Mouse (Mus musculus) left cerebral cortex, postnatal 10 days (tissue): ENCODE measurements around the gene Tmeff2. TPM values are rescaled to one million over a fixed set of nuclear protein-coding genes. Genes with fewer than 3 reads are reported as not detected.
"Not testable (repeated sequence)": the region's sequence is repeated elsewhere in the genome, so short reads cannot be mapped to it uniquely, and the experiment has no call there.

Experiments
- DNase-seq, 2 experiments: peaks; one replicate each; pipeline ENCODE4 v3.0.0; 2021 to 2022; ENCODE audit warnings: low spot score in 2 of 2, mixed read lengths in 1 of 2; ENCODE audit errors: extremely low spot score in 1 of 2
- intact Hi-C: fragments of 180-260 bp; cut with DNase I; formaldehyde crosslinking; loops from one replicate; pipeline ENCODE4 v1.15.1; 2025
- total RNA-seq, 2 experiments: library from RNA; stranded (reverse); gene quantifications; 2 replicates each; pipeline ENCODE4 v1.2.3; 2021

Gene Tmeff2
- 10 to 100 TPM; 38.6 to 41.4 TPM for total RNA-seq

DNA sequence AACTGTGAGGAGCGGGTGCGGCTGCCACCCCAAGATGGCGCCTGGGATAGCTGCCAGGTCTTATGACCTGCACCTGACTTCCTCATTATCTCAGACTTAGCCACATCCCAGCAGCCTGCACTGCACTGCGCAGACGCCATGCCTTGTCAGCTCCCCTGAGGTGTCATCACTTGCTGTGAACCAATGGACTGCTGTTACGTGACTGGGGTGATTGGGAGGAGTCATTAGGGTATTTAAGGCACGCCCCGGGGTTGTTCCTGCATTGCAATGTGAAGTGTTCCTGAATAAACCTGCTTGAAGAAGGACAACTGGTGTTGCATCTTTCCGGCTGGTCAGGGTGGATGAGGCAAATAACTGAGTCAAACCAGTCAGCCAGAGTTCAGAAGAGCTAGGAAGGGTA lies at the start of gene Tmeff2:
Gene Tmeff2, plus strand, starts transcription at position 262 of the 400 bp plus-strand sequence.
- intact Hi-C loops, DNase-seq: not testable (repeated sequence)

GRCm38 (mm10) chr1:50861515-50861914 lies 38.9 kb upstream of the Tmeff2 start:
- intact Hi-C loops, result no loop called here
- no peak for DNase-seq

DNA sequence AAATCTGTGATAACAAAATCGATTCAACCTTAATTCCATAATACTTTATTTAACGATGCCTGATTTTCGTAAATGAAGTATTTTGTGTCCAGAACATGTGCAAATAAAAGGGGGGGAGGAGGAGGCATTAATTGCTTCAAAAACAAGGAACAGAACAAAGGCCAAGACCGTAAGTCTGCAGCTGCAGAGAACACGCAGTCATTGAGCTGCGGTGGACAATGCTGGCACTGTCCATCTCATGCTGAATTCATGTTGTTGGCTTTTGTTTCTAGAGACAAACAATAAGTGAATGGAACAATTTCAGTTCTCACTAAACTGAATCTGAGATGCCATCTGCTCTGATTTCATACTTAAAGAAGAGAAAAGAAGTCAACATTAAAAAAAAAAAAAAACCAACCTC lies 2.8 kb upstream of the Tmeff2 start:
- DNase-seq, result no peak
- intact Hi-C loops, result no loop called here

DNA sequence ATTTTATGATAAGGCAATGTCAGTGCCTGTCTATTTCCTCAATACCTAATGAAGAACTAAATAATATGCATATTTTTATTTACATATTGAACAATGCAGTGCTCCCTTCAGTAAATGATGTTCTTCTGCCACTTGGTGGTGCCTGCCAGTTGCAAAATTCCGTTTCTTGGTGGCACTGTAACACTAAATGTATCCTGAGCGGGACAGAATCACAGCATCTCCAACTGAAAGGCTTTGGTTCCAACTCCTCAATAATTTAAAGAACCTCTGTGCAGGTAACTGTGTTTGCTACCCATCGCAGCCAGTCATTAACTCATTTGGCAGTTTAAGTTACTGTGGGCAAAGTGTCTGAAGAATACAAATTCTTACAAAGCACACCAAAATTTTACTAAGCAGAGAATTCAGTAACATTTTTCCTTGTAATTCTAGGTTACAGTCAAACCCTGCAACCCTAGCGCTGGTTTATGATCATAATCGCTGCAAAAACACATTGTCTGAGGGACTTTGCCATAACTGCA lies 24.4 kb downstream of the Tmeff2 start:
- intact Hi-C loops, result loop anchor here (10.0 kb wide), 1 partner anchor 410 kb away; no protein-coding TSS in a partner anchor
- DNase-seq, result peak in 1 of 2 experiments; percentile 52

DNA sequence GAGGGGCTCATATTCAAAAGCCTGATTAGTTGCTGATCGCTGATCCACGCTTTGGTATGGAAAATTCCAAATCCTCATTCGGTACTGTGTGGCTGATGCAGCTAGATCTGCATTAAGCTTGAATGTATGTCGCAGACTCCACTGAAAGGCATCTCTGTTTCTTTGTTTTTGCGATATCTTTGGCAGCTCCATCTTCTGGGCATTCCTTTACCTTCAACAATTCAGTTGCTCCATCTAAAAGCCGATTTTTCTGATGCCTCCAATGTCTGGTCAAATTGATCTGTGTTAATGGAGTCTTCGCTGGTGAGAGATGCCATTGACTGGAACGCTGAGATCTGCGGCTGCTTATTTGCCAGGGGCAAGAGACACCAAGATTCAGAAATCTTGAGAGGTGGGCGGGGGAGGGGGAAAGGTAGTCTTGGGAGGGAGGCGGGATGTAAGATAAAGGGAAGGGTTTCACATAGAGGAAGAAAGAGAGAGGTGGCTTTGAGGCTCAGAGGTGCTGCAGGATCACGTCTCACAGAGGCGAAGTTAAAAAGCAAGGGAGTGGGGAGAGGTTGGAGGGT lies 25.0 kb downstream of the Tmeff2 start:
- DNase-seq, result peak in 1 of 2 experiments; percentile 20
- intact Hi-C loops, result loop anchor here (10.0 kb wide), 1 partner anchor 409 kb away; no protein-coding TSS in a partner anchor

GRCm38 (mm10) chr1:50926374-50927060 lies 26.1 kb downstream of the Tmeff2 start:
- DNase-seq, result peak; percentile 20 to 24
- intact Hi-C loops, result loop anchor here (10.0 kb wide), 1 partner anchor 408 kb away; no protein-coding TSS in a partner anchor

- DNase-seq, result peak; percentile 94
- intact Hi-C loops, result loop anchor here (10.0 kb wide), 1 partner anchor 408 kb away; no protein-coding TSS in a partner anchor
Measured at GRCm38 (mm10) chr1:50927077-50927611, 26.7 kb downstream of the Tmeff2 start.

GRCm38 (mm10) chr1:50927679-50928187 lies 27.3 kb downstream of the Tmeff2 start:
- DNase-seq, result peak; percentile 32 to 51
- intact Hi-C loops, result loop anchor here (10.0 kb wide), 1 partner anchor 407 kb away; no protein-coding TSS in a partner anchor

DNA sequence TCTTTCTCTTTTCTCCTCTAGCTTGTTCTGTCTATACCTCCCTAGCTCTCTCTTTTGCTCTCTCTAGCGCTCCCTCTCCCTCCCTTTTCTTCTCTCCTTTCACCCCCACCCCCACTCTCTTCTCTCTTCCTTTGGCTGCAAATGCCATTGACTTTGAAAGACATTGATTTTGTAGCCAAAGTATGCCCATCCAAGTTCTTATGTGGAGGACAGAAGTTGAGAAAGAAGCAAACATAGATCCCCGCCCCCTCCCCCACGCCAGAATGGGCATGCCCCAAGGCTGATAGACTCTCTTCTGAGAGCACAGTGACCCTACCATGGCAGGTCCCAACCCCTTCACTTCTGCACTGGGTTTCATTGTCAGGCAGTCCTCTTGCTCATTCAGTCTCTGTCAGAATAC lies 28.3 kb downstream of the Tmeff2 start:
- intact Hi-C loops, result loop anchor here (10.0 kb wide), 1 partner anchor 406 kb away; no protein-coding TSS in a partner anchor

DNA sequence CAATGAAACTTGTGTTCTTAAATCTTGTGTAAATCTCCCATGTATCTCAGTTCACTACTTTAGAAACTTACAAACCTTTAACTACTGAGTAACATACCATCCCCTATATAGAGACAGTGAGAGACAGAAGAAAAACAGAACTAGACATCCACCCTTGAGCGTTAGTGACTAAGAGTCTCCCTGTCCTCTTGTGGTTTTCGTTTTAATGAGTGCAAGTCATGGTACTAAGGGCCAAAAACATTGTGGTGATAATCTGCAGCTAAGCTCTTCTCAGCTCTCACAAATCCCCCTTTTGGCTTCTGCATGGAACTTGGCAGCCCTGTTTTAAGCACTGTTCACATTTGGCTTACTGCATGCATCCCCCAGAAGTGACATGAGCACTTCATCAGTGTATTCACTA lies 34.6 kb downstream of the Tmeff2 start:
- intact Hi-C loops, result no loop called here
- DNase-seq, result no peak

More for the DNA sequence above, 28.3 kb downstream of the Tmeff2 start:
- DNase-seq, result no peak

- intact Hi-C loops, result no loop called here
- no peak for DNase-seq
Measured at GRCm38 (mm10) chr1:50935484-50935883, 35.0 kb downstream of the Tmeff2 start.

DNA sequence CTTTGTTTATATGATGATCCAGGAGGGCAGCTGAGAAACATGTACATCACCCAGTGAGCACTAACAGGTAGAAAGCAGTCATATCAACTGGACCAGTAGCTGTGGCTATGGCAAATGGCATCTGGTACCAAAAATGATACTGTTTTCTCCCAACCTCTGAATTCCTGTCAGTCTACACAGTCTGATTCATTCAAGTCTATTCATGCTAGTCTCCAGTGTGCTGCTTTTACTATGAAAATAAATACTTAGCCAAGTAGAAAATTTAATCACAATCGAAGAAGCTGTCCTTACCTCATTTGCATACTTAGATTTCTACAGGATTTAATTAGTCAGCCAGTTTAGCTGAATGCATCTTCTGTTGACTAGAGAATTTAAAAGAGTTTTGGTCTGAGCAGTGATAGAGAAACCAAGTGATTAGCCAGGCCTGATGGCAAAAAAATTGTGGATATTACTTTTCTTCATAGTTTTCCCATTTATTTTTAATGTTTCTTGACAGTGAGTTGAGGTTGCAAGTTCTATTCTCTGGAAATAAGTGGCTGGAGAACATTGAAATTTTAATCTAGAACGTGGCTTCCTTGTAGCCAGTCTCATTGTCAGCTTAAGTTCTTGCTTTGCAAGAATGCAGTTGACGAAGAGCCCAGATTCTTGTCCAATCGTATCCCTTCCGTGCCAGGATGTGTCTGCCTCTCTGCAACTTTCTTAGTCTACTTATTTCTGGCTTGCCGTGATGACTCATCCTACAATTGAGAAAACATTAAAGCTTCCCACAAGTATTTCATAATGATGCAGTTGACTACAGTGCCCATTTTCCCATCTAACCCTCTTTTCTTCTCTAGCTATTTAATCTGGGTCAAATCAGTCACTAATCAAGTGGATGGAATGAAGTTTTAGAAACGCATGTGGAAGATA lies 39.9 kb downstream of the Tmeff2 start:
- intact Hi-C loops, result no loop called here
- DNase-seq, result no peak

DNA sequence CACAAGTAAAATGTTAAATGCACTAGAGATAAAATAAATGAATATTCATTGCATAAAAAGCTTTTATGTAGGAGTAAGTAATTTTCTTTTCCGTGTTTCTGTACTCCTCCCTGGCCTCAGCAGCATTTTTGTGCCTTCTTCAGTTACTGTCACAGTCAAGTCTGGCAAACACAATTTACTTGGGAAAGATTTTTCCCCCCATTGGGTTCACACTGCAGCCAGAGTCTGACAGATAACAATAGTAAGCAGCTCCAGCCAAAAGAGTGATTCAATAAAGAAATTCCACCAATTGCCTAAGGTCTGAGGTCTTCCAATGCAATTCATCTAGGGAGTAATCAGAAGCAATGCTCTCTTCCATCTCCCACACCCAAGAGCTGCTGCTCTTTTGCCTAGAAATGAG lies 48.1 kb downstream of the Tmeff2 start:
- intact Hi-C loops, result no loop called here
- no peak for DNase-seq

GRCm38 (mm10) chr1:50958844-50959243 lies 58.4 kb downstream of the Tmeff2 start:
- no peak for DNase-seq
- intact Hi-C loops, result no loop called here

GRCm38 (mm10) chr1:50961954-50962648 lies 61.7 kb downstream of the Tmeff2 start:
- intact Hi-C loops, result loop anchor here (2.0 to 10.0 kb wide), 4 partner anchors 223 to 635 kb away; no protein-coding TSS in a partner anchor
- peak; percentile 39 to 82 for DNase-seq

GRCm38 (mm10) chr1:50962649-50963000 lies 62.2 kb downstream of the Tmeff2 start:
- DNase-seq, result no peak
- intact Hi-C loops, result loop anchor here (2.0 to 10.0 kb wide), 4 partner anchors 222 to 635 kb away; no protein-coding TSS in a partner anchor

- intact Hi-C loops, result loop anchor here (10.0 kb wide), 2 partner anchors 215 to 295 kb away; no protein-coding TSS in a partner anchor
- no peak for DNase-seq
Measured at GRCm38 (mm10) chr1:50969685-50970084, 69.2 kb downstream of the Tmeff2 start.

DNA sequence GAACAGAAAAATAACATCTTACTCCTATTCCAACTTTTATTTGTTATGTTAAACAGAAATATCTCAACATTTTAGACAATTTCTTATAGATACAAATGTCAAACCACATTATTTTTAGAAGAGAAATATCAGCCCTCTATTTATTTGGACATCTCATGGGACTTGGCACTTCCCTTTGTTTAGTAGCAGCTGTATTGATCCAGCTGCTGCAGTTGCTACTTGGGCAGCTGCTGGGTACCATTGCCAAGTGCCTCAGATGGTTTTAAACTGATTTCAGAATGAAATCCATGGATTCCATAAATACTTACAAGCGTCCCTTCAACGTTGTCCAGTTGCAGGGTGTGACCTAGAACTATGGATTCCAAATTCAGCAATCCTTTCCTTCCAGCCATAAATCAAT lies 70.4 kb downstream of the Tmeff2 start:
- no peak for DNase-seq
- intact Hi-C loops, result no loop called here
